Mouse (Mus musculus): ENCODE results near the gene Tmem138. TPM values are rescaled to one million over a fixed set of nuclear protein-coding genes. Genes with fewer than 3 reads are reported as not detected.

Gene Tmem138
- polyA plus RNA-seq, 1 experiment: 11.1 TPM

DNA sequence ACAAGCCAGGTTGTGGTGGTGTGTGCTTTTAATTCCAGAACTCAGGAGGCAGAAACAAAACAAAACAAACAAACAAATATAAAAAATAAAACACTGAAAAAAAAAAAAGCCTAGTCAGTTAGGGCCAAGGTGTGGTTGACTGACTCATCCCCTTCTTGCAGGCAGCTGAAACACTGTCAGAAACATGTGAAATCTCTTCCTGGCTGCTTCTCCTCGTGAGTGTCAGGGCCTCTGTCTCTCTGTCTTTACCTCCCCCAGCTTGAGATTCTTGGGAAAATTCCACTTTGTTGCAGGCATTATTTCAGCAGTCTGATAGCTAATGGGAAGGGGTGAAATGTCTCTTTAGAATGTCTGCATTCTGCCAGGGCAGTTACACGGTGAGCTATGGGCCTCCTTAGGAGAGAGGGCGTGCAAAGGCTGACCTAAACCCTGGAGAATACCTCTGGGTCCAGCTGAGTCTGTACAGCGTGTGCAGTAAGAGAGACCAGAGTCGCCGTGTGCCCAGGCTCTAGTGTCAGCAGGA, 25.1 kb upstream of the Tmem138 start:
- WGBS: 3% methylated on average over 6 of the region's 6 CpGs
- DNase-seq: no peak
- H3K4me1 ChIP-seq (ENCODE audit: control insufficient read depth, insufficient read depth, low read length): peaks cover 10% of the 10 kb centered on the region
- H3K4me3 ChIP-seq (replicated peaks; ENCODE audit: extremely low read depth, low read depth, low read length): peak overlapping the region; percentile 51
- TF ChIP-seq POLR2A (IDR thresholded peaks at IDR 0.05; ENCODE audit: borderline replicate concordance, extremely low read depth, low read depth, low read length) (no peak), CTCF (IDR thresholded peaks at IDR 0.05; ENCODE audit: insufficient read depth, low read length) (no peak)

DNA sequence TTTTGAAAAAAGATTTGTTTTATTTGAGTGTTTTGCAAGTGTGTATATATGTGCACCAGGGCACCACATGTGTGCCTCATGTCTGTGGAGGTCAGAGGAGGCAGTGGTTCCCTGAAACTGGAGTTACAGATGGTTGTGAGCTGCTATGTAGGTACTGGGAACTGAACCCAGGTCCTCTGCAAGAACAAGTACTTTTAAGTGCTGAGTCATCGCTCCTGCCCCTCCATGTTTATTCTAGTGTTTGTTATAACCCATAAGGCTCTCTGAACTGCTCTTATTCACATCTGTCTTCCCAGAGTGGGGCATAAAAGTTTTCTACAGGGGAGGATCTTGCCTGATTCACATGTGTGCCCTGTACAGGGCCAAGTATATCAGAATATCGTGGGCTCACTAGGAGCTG, 22.5 kb upstream of the Tmem138 start:
- no peak for DNase-seq
- TF ChIP-seq CTCF (IDR thresholded peaks at IDR 0.05; ENCODE audit: insufficient read depth, low read length): no peak
- TF ChIP-seq POLR2A (IDR thresholded peaks at IDR 0.05; ENCODE audit: borderline replicate concordance, extremely low read depth, low read depth, low read length): no peak
- Histone ChIP-seq H3K4me3 (replicated peaks; ENCODE audit: extremely low read depth, low read depth, low read length) (no peak overlapping the region), H3K4me1 (ENCODE audit: control insufficient read depth, insufficient read depth, low read length) (peaks cover 8% of the 10 kb centered on the region)
- WGBS: 87% methylated on average over 2 of the region's 2 CpGs

DNA sequence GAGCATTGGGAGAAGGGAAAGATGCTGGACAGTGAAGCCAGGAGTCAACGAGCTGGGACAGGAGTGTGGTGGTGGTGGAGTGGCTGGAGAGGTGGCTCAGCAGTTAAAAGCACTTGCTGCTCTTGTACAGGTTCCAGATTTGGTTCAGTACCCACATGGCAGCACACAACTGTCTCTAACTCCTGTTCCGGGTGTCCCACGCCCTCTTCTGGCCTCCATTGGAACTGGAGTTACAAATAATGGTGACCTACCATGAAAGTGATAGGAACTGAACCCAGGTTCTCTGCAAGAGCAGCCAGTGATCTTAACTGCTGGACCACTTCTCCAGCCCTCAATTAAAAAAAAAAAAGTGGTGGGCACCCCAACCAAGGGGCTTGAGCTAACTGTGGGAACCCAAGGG, 21.0 kb upstream of the Tmem138 start:
- Histone ChIP-seq H3K4me3 (replicated peaks; ENCODE audit: extremely low read depth, low read depth, low read length) (no peak overlapping the region), H3K4me1 (ENCODE audit: control insufficient read depth, insufficient read depth, low read length) (peaks cover 7% of the 10 kb centered on the region; the same call in 1 of the 2 replicates)
- WGBS: 36% methylated on average over 3 of the region's 3 CpGs
- DNase-seq: no peak
- 0 out of 2 replicates have a peak, but pooled peaks have one; percentile 16 for TF ChIP-seq CTCF (IDR thresholded peaks at IDR 0.05; ENCODE audit: insufficient read depth, low read length)
- TF ChIP-seq POLR2A (IDR thresholded peaks at IDR 0.05; ENCODE audit: borderline replicate concordance, extremely low read depth, low read depth, low read length): no peak

DNA sequence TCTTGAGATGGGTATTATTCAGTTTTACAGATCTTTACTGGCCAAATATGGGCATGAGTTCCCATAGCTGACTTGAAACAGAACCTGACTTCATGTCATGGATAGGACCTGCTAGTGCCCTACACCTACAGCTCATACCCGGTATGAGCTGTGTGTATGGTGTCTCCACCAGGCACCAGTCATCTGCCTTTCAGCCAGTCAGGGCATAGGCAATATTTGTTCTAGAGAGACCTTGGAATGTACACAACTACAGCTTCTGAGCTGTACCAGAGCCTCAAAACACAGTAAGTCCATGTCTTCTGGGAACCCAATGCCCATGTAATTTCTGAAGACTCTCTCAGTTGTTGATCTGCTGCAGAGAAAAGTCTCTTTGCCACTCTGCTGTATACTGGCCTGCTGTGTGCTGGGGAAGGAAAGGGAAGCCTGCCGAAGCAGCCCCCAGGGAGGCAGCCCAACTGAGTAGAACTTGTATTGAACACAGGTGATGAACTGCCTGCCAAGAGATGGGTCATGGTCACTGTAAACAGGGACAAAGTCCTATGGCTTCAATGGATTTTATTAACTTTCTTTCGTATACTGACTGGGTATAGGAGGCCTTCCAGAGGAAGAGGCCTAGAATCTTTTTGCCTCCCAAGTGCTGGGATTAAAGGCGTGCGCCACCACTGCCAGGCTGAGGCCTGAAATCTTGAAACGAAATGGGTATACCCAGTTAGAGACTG, 14.7 kb upstream of the Tmem138 start:
- H3K4me3 ChIP-seq (replicated peaks; ENCODE audit: extremely low read depth, low read depth, low read length): no peak overlapping the region
- TF ChIP-seq POLR2A (IDR thresholded peaks at IDR 0.05; ENCODE audit: borderline replicate concordance, extremely low read depth, low read depth, low read length) (no peak), CTCF (IDR thresholded peaks at IDR 0.05; ENCODE audit: insufficient read depth, low read length) (no peak)
- 95% methylated on average over 6 of the region's 6 CpGs for WGBS
- DNase-seq: no peak
- no peaks in the 10 kb centered on the region for H3K4me1 ChIP-seq (ENCODE audit: control insufficient read depth, insufficient read depth, low read length)

DNA sequence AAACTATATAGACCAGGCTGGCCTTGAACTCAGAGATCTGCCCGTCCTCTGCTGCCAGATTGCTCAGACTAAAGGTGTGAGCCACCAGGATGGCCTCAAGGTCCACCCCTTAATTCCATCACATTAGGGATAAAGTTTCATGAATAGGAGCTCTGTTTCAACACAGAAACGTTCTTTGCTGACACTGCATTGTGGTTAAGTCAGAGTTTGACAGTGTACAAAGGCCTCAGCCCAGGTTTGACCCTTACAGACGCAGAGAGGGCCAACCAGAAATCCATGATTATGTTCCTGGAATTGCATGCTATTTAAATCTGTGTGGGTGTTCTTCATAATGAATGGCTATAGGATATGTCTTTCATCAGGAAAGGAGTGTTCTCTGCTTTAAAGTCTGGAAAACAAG, 13.1 kb upstream of the Tmem138 start:
- H3K4me1 ChIP-seq (ENCODE audit: control insufficient read depth, insufficient read depth, low read length): no peaks in the 10 kb centered on the region
- no peak overlapping the region for H3K4me3 ChIP-seq (replicated peaks; ENCODE audit: extremely low read depth, low read depth, low read length)
- no peak for DNase-seq
- TF ChIP-seq CTCF (IDR thresholded peaks at IDR 0.05; ENCODE audit: insufficient read depth, low read length) (no peak), POLR2A (IDR thresholded peaks at IDR 0.05; ENCODE audit: borderline replicate concordance, extremely low read depth, low read depth, low read length) (no peak)
- 67% methylated on average over 3 of the region's 3 CpGs for WGBS

DNA sequence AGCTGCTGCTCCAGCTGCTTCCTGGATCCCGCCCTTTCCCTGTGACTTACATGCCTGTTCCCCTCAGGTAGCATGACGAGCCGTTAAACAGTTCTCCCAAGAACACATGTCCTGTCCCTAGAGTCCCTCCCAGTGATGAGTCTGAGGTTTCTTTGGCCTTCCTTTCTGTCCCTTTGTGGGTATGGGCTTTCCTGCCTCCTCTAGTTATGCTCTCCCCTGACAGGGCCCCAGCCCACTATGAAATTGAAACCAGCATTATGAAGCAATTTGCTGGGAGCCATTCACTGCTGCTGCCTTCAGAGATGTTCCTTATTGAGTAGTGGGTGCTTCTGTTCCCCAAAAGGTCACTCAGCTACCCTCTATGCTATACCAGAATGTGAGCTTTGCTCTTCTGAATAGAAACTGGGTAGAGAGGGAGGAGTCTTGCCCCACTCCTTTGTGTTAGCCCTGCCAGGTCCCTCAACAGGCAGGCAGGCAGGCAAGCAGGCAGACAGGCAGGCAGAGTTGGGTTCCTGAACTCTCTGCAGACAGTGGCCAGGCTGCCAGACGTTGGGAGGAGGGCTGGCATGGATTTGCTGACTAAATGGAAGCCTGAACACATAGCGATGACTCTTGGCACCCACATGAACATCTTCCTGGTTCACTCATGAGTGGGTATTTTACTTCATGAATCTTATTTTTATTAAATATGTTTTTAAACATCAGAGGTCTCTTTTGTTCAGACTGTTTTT, 12.1 kb upstream of the Tmem138 start:
- Histone ChIP-seq H3K4me3 (replicated peaks; ENCODE audit: extremely low read depth, low read depth, low read length) (no peak overlapping the region), H3K4me1 (ENCODE audit: control insufficient read depth, insufficient read depth, low read length) (no peaks in the 10 kb centered on the region)
- no peak for DNase-seq
- 65% methylated on average over 5 of the region's 5 CpGs for WGBS
- TF ChIP-seq POLR2A (IDR thresholded peaks at IDR 0.05; ENCODE audit: borderline replicate concordance, extremely low read depth, low read depth, low read length): no peak
- TF ChIP-seq CTCF (IDR thresholded peaks at IDR 0.05; ENCODE audit: insufficient read depth, low read length): no peak

DNA sequence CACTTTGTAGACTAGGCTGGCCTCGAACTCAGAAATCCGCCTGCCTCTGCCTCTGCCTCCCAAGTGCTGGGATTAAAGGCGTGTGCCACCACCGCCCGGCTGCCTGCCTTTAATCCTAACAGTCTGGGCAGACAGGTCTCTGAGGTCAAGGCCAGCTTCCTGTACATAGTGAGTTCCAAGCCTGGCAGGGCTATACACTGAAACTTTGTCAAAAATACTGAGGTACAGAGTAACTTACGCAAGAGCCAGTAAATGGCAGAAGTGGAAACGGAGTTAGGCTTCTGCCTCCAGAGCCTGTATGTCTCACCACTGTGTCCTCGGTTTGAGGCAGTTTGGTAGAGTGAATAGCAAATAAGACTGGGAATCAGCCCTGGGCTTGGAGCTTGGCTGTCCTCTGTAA, 10.1 kb upstream of the Tmem138 start:
- DNase-seq: no peak
- TF ChIP-seq CTCF (IDR thresholded peaks at IDR 0.05; ENCODE audit: insufficient read depth, low read length) (no peak), POLR2A (IDR thresholded peaks at IDR 0.05; ENCODE audit: borderline replicate concordance, extremely low read depth, low read depth, low read length) (no peak)
- no peaks in the 10 kb centered on the region for H3K4me1 ChIP-seq (ENCODE audit: control insufficient read depth, insufficient read depth, low read length)
- WGBS: 84% methylated on average over 8 of the region's 8 CpGs
- no peak overlapping the region for H3K4me3 ChIP-seq (replicated peaks; ENCODE audit: extremely low read depth, low read depth, low read length)

DNA sequence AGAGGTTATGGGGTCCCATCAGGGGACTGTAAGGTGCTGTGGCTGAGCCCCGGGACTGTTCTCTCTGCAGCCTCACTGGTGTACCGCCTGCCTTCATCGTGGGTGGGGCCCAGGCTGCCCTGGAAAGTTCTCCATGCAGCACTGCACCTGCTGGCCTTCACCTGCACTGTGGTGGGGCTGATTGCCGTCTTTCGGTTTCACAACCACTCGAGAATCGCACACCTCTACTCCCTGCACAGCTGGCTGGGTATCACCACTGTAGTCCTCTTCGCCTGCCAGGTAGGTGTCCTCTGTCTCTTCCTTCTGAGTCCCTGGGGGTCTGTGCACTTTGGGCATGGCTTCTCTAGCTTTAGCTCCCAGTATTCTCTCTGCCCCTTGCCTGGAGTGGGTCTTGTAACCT, 8.0 kb upstream of the Tmem138 start:
- DNase-seq: no peak
- 79% methylated on average over 8 of the region's 8 CpGs for WGBS
- TF ChIP-seq POLR2A (IDR thresholded peaks at IDR 0.05; ENCODE audit: borderline replicate concordance, extremely low read depth, low read depth, low read length) (no peak), CTCF (IDR thresholded peaks at IDR 0.05; ENCODE audit: insufficient read depth, low read length) (no peak)
- no peak overlapping the region for H3K4me3 ChIP-seq (replicated peaks; ENCODE audit: extremely low read depth, low read depth, low read length)
- no peaks in the 10 kb centered on the region for H3K4me1 ChIP-seq (ENCODE audit: control insufficient read depth, insufficient read depth, low read length)

DNA sequence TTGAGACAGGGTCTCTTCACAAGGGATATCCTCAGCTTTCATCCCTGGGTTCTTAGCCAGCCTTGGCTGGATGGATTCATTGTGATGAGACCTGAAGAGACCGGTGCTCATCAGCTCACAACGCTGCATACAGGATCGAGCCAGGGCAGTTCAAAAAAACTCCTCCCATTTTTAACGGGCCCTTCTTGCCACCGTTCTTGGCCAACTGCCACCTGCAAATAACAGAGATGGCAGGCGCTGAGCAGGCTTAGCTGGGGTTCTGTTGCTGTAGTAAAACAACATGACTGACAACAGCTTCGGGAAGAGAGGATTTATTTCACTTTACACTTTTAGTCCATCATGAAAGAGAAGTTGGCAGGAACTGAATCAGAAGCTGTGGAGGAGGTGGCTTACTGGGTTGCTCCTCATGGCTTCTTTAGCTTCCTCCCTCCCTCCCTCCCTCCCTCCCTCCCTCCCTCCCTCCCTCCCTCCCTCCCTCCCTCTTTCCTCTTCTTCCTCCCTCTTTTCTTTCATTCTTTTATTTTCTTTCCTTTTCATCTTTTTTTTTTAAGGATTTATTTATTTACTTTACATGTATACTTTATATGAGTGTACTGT, 6.5 kb upstream of the Tmem138 start:
- WGBS: 47% methylated on average over 7 of the region's 7 CpGs
- H3K4me3 ChIP-seq (replicated peaks; ENCODE audit: extremely low read depth, low read depth, low read length): no peak overlapping the region
- TF ChIP-seq POLR2A (IDR thresholded peaks at IDR 0.05; ENCODE audit: borderline replicate concordance, extremely low read depth, low read depth, low read length) (no peak), CTCF (IDR thresholded peaks at IDR 0.05; ENCODE audit: insufficient read depth, low read length) (no peak)
- H3K4me1 ChIP-seq (ENCODE audit: control insufficient read depth, insufficient read depth, low read length): no peaks in the 10 kb centered on the region; the same call in 1 of the 2 replicates
- DNase-seq: no peak

All from lung, adult 2 months (tissue).